Mouse (Mus musculus) cerebellum, adult 9-10 months (tissue): ENCODE measurements at regions not wholly inside any gene's neighbourhood (a gene's known extent, or its start where the extent isn't known, plus 50 kb on each side); places are given as distances from the start of the nearest gene placed in this dataset.

ENCODE experiments used
- DNase-seq: peaks from one replicate; pipeline ENCODE4 v3.0.0; 2022

DNA sequence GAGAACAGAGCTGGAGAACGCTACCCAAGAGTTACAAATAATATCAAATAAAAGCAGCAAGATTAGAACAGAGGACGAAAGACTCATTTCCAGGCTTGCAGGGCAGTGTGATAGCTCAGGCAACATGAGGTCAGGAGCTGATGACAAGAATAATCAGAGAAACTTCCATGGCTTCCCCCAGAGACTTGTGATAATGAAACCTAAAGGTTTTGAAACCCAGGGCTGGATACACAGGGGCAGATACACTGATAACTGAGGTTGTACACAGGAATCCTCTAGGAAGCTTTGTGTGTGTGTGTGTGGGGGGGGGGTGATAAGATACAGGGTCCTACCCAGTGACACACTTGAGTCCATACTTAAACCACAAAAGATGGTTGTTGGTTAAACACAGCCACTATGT, 423.4 kb upstream of the Smim15 start:
- no peak for DNase-seq

DNA sequence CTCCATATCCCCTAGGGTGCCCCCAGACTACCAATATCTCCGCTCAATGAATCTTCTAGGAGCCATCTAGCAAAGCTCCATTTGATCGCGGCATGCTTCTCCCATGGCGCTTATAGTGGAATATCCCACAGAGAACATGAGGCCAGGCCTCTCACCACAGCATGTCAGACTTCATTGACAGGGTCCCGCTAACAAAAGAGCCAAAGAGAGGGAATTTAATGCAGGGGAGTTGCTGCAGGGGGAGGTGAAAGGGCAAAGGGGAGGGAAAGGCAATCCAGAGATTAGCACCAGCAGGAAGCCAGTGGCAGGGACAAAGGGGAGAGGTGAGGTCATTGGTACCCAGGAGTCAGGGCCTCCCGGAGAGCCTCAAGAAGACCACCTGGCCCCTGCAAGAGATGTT, 424.0 kb upstream of the Smim15 start:
- DNase-seq: no peak

DNA sequence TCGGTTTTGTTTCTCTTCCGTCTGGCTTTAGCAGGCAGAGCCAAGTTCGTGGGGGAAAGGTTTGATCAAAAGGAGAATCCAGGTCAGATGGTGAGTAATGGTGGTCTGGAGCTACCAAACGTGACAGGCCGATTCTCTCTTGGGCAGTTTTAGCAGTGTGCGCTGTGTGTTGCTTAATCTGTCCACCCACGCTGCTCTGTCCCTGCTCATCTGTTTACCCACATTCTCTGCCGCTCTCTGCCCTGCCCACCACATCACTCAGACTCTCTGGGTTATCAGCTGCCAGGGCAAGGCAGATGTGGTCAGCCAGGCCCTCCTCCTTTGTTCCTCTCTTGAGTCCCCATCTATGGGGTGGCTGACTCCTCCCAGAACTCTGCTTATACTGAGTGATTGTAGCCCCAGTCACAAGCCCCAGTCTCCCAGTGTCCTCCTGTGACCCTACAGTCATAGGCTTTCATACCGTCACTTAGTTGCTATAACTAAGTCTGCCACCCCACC, 424.8 kb upstream of the Smim15 start:
- no peak for DNase-seq

DNA sequence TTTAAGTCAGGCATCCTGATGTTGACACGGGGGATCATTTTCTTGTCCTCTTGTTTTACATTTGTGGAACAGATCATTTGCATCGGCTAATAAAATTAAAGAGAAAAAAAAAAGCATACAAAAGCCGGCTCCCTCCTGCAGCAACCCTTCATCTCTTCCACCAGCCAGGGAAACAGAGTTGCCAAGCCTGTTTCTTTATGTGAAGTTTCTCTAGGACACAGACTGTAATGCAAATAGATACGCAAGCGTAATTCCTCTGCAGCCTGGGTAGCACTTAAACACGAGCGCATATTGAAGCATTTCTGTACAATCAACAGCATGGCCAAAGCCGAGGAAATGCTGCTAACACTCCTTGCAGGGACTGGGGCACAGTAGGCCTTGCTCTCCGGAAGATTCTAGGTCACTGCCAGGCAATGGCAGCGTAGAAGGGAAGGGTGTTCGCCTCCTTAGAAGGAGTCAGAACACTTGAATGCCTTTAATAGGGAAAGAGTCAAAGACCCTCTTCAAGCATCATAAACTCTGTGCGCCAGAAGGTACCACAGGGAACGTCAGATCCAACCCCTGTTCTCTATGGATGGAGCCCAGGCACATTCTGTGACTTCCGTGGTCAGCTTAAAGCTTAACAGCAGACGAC, 425.3 kb upstream of the Smim15 start:
- DNase-seq: no peak

DNA sequence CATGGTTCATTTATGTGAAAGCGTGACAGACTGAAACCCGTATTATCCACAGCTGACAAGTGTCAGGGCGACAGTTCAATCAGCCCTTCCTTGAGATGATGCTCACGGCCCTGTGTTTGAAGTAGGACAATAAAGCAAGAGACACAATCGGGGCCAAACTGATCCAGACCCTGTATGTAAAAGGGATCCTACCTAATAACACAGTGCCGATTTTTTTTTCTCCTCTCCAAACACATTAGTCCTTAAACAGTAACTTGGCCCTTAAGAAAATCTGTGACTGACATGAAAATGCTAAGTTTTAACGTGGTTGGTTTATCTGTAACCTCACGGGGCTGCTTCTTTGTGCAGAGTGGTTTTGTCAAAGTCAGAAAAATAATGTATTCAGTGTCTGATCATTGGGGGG, 425.9 kb upstream of the Smim15 start:
- no peak for DNase-seq

DNA sequence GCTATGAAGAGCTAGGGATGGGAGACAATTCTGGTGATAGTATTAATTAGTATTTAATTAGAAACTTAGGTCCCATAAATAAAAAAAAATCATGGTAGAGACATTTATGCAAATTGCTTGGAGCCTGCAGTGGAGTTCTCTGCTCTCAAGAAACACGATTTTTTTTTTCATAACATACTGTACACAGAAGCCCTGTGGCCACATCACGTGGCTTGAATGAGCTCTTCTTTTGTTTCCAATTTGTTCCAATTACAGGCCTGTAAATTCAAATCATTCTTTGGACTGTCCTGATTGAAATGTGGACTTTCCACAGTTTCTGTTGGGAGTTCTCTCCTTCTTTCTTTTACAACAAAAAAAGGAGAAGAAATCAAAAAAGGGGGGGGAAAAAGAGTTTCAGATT, 426.7 kb upstream of the Smim15 start:
- no peak for DNase-seq

DNA sequence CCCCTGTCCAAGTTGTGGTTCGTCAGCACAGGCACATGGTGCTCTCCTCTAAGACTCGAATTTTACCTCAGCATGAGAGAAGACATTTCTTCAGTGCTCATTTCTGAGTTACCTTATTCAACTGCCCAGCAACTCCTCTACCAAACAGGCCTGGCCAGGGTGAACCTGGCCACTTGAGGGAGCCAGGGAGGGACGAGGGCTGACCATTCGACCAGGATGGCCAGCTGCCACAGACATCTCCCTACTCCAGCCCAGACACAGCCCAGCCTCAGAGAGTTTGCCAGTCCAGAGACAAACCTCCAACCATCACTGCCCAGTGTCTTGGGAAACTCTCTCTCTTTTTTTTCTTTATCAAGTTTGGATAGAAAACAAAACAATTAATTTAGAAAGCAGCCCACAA, 427.5 kb upstream of the Smim15 start:
- no peak for DNase-seq

DNA sequence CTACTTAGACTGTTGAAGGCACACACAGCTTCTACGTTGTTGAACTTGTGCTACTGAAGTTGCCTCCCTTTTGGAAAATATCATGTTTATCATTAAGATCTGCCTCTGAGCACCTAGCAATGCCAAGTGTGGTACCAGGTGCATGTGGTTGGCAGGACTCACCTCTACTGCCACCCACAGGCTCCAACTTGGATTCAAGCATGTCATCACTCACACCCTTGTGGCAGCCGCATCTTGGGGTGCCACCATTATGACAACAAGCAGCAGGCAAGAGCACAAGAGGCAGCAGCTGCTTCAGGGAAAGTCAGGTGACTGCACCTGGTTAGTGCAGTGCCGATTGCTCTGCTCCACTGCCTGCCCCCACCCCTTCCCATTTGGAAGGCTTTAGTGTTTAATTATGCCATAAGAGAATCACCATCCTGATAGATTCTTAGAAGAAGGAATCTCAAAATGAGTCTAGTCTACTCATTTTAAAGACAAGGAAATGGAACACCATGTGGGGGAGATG, 435.2 kb upstream of the Smim15 start:
- DNase-seq: no peak

DNA sequence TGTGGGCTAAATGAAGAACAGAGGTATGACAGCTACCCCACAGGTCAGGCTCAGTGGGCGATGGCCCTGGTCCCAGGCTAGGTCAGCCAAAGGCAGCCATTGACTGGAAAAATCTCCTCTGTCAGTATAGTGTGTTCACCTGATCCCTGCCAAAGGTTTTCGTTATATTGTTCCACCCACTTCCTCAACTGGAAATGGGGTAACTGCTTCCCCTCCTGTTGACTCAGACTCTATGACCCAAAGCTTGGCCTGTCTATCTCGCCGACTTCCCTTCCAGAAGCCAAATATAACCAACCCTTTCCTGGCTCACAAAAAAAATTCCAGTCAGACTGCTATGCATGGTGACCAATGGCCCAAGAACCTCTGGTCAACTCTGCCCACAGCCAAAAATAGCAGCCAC, 437.0 kb upstream of the Smim15 start:
- no peak for DNase-seq

DNA sequence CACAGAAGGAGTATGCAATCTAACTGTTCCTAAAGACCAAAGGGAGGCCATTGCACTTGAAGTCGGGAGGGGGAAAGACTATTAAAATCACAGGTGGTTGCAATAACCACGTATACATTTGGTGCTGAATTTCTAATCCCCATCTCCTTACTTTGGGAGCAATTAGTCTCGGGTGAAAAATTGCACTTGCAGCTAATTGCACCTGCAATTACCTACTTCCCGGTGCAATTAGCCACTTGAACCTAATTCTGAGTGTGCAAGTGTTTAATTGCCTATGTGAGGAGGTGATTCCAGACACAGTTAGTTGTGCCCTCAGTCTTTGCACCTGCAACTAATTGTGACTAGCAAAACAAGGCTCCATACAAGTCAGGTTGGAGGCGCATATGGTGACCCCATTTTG, 442.1 kb upstream of the Smim15 start:
- DNase-seq: no peak

DNA sequence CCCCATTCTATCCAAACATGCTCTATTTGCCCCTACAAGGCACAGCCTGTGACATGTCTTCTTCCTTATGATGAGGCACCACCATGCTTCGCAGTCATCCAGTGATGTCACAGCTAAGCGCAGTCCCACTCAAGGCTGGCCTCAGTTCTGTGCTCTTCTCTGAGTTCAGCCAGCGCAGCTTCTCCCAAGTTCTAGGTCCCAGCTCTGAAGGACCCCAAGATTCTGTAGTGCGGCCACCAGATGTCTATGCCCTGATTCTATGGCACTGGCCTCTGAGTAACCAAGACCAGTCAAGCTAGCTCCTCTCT, 443.2 kb upstream of the Smim15 start:
- no peak for DNase-seq

DNA sequence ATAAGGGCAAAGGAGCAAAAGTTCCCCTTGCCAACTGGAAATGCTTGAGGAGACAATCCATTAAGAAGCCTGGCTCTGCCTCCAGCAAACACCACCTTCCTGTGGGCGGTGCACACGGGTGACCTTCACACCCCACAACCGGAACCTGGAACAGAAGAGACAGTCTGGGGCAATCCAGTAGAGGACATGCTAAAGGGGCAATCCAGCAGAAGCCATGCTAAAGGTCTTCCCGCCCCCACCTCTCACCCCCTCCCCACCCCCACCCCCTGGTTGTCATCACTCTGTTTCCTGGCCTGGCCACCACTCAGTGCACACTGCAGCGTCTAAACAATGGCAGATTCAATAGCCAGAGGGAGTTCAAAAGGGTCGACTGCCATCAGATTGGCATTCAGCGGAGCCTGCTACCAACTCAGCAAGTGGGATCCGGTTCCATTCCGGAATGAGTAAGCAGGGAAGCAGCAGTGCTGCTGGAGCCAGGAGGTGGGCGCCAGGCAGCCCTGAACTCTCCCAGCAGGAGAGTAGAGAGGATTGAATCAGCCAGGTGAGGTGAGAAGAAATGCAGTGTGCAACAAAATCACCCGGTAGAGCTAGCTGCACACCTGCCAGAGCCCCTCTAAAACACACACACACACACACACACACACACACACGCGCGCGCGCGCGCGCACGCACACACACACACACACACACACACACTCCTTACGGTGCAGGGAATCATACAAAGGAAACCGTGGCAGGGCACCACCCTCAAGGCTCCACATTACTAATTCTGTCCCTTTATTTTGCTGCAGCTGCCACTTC, 443.7 kb upstream of the Smim15 start:
- DNase-seq: no peak

DNA sequence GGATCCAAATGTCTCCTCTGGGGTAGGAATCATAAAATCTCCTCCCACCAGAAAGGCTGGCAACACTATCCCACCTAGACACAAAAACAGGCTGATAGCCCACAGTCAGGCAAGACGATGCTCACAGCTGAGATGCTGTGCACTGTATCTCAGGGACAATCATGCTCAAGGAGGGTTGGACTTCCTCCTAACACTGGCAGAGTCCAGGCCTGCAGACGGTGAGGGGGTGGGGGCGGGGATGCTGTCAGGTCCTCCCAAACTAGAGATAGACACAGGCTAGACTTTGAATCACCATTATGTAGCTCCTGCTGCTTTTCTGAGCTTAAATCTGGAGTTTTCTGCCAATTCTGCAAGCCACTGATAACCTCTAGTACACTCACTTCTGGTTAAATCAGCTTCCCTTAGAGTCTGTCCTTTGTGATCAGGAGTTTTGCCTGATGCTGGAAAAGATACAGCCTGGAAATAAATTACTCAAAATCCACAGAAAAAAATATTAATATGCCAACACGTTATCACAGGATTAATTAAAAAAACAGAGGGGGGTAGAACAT, 445.1 kb upstream of the Smim15 start:
- DNase-seq: no peak

DNA sequence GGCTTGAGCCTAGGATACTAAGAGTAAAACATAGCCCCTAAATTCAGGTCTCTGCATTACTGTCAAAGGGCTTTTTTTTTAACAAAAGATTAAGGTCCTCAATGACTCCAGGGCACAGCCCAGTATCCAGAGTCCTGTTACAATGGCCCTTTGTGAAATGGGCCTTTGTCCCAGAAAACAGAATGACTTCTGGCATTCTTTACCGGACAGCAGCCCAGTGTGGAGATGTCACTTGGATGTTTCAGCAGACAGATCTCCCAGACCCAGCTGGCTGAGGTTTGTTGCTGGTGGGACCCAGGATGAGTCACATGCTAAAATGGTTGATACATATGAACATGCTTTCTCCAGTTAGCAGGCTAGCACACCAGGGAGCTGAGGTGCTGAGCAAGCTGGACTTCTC, 445.9 kb upstream of the Smim15 start:
- no peak for DNase-seq

DNA sequence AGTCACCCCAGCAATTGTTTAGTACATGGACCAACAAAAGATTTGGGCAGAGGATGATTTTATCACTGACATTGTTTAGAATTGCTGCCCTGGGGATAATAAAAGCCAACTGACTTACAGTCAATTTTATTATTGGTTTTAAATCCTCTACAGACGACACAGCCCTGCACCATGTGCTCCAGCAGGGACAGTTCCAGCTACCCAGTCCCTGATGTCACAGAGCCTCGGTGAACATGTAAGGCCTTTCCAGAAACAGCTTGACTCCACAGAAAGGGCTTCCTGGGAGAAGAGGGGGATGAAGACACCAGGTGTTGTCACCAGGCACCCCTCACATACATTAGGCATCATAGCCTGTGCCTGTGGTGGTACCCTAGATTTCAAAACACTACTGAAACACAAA, 447.0 kb upstream of the Smim15 start:
- DNase-seq: no peak

DNA sequence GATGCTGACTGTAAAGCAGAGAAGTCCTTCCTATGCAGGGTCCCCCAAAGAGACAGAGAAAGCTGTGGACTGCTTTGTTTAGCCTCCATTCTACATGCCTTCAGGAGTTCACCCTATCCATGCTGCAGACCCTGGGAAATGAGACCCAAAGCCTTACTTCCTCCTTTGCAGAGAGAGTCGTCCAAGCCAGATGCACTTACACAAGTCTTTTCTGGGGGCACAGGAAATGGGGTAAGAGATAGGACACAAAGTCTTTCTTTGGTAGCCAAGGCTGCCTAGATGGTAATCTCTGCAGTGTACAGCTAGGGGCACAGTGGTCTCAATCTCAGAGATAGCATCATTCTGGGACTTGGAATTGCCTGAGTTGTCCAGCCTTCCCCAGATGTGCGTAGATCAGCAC, 448.1 kb upstream of the Smim15 start:
- no peak for DNase-seq

DNA sequence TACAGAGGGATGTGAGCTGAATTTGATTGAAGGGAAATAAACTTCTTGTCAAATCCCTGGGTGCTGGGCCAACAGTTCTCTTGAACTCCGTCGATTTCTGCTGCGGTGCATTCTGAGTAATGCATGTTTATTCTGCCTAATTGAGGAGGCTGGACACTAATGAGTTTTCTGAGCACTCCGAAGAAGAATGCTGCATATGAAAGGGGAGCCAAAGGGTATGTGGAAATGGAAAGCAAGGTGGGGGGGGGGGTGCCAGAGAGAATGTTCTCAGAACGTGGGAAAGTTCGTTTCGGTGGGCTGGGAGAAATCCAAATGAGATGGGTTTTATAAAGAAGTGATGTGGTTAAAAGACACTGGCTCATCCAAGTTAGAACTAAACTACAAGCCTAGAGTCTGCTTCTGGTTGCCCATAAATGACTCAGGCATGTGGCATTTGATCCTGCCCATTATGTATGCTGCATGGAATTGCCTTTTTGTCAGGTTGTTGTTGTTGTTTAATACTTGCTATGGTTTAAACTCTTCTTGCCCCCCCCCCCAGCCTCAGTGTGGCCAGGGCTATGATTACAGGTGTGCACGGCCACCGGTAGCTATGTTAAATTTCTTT, 455.7 kb upstream of the Smim15 start:
- DNase-seq: no peak

DNA sequence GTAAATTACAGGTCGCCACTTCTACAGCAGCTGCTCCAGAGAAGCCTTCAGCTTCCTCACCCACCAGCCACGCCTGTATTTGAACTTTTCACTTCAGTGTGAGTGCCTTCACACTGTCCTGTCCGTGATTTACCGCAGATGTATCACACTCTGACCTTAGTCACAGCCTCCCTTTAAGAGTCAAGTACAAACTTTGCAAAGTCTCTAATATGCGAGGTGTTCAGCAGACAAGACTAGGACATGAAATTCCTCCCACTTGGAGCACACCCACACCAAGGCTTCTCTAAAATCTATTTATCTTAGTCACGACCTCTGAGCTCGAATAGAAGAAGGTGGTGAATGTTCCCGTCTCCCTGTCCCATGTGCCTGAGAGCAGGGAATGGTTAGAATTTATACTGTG, 456.6 kb upstream of the Smim15 start:
- DNase-seq: no peak

DNA sequence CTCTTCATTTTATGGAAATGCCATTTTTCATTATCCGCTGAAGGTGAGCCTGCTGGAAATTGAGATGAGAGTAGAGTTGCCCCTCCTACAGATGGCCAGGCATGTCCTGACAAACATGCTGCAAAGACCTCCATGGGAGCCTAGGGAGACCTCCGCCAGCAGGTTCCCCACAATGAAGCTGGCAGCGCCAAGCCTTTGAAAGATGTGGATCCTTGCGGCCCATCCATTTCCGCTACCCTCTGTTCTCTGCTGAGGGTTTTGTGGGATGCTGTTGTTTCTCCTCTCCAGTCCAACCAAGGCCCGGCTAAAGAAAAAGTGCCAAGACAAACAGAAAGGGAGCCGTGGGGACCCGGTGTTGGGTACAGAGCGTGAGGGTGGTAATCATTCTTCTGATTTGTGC, 458.3 kb upstream of the Smim15 start:
- no peak for DNase-seq

DNA sequence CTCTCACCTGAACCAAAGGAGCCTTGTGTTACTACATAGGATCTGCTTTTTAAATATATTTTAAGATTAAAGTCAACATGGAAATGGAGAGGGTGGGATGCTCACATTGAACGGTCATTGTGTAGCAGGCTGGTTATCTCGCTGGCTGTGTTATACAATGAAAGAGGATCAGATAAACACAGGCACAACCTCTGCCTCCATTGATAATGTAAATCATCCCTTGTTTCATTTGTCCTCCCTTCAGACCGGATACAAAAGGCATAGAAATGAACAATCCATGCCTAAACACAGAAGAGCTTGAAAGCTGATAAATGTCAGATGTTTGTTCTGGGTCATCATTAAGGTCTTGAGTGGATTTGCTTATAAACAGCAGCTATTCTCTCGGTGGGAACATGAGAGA, 458.9 kb upstream of the Smim15 start:
- DNase-seq: no peak

DNA sequence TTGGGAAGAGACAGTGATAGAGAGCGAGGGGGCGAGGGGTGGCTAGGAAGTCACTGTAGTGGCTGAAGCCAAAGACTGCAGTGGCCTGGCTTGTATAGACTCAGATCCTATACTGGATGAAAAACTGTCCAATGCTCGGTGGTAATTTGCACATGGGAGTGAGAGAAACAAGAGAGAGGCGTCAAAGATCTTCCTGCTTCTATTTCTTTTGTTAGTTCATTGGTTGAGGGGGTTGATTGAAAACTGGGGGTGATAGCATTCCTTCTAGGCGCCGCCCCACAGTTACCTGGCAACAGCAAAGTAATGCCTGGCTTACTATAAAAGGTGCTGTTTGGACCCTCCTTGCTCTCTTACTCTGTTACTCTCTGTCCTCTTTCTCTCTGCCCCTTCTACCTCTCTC, 465.3 kb upstream of the Smim15 start:
- no peak for DNase-seq

DNA sequence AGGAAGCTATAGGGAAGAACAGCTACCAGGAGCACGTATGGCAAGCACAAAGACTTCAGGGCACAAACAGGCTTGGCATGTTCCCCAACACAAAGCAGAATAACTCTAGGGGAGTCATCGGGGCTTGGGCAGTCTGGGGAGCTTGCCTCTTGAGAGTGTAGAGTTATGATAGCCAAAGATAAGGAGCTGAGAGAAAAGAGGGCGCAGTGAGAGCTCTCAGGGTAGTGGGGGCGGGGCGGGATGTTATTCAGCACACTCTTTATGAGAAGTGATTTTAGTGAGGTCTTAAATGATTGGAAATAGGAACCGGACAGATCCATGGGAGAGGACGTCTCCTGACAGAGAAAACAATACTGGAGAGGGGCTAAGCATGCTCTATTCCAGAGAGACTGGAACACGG, 466.4 kb upstream of the Smim15 start:
- no peak for DNase-seq

DNA sequence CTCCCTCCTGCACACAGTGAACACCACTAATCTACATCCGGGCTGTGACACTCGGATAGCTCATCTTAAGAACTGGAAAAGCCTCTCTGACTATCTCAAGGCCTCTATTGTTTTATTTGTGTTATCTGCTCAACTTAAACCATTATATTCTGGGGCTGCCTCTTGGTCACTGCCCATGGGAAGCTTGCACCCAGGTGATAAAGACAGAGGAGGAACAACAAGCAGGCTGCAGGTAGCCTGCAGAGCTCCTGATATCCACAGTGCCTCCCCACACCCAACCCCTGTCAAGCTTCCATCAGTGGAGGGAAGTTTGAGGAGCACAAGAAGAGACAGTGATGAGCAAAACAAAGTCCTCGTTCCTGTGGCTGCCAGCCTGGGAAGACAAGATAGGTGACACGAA, 467.0 kb upstream of the Smim15 start:
- no peak for DNase-seq

DNA sequence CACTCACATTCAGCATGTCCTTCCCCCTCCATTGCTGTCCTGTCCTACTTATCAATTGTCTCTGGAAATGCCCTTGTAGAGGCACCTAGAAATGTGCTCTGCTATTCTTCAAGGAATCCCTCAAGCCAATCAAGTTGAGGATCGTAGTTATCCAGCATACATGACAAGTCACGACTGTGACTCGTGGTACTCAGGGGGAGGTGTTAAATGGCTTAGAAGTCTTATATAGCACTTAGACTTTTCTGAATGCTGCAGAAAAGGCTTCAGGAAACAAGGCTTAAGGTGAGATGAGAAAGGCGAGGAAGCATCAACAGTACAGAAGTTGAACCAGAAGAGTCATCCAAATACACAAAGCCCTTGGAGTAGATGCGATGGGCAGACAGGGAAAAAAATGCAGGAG, 467.5 kb upstream of the Smim15 start:
- DNase-seq: no peak
